In the genomic region with DNA sequence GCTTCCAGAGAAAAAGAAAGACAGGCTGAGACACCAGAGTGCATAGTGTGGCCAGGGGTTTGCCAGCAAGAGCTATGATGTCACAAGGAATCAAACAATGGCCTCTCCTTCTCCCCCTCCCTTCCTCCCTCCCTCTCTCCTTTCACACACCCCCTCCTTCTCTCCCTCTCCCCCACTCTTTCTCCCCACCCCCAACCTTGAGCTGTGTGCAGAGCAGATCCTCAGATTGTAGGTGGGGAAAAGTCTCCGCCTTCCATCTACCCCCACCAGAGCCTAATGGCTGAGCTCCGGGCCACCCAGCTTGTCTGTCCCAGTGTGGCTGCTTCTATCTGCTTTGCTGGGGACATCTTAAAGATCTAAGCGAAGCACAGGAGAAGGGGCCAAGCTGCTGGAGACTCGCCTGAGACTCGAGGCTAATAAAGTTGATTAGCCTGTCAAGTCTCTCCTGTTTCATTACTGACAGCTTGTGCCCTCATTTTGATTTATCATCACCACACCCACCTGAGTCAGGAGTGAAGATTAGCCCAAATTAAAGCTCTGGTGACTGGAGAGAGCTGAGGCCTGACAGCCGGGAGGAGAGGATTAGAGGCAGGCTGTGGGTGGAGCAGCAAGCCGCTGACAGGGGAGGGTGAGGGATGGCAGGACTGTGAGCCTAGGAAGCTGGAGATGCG, we compare ENCODE assay signal across 9 mouse cellular contexts.
DNase-seq lines count a peak whose midpoint lies in the region; ATAC-seq and TF ChIP-seq lines count a peak whose summit lies in the region.
"Had no signal": no experiment of that assay in that cellular context is flagged by ENCODE, and none has a peak within 500 bp of the region (broad histone marks: within the 10 kb centered on the region; RNA-seq: fewer than 3 reads in every experiment).

No protein-coding gene starts in this region.

- no peak for TF ChIP-seq CTCF in layer of hippocampus, adult 2 months (conservative IDR thresholded peaks at IDR 0.05)

- 0% methylated on average over 8 of the region's 8 CpGs for WGBS in lung, embryonic 16.5 days
- WGBS in forebrain, embryonic 11.5 days: under 1% methylated on average over 8 of the region's 8 CpGs
- 7% methylated on average over 8 of the region's 8 CpGs for WGBS in intestine, embryonic 16.5 days

- no peak overlapping the region for H3K4me3 ChIP-seq in lung, embryonic 16.5 days (ENCODE audit: low read length)
- H3K4me3 ChIP-seq in forebrain, embryonic 11.5 days (ENCODE audit: low read depth, low read length): no peak overlapping the region
- no peak overlapping the region for H3K4me3 ChIP-seq in intestine, embryonic 16.5 days (ENCODE audit: low read length)
- H3K4me3 ChIP-seq in layer of hippocampus, adult 2 months: no peak overlapping the region

- intact Hi-C loops in gastrocnemius, postnatal 36 days (cut with DNase I): no loop called here

- no peak for DNase-seq in lung, postnatal 4 days
- peak; percentile 63 for DNase-seq in forebrain, embryonic 11.5 days (ENCODE audit: low spot score)
- peak; percentile 89 for DNase-seq in retina, postnatal 1 day
- DNase-seq in gastrocnemius, postnatal 36 days: no peak
- DNase-seq in testis, postnatal 14 days (ENCODE audit: low spot score): no peak
- DNase-seq in layer of hippocampus, adult 2 months (ENCODE audit: low spot score in 2 of 2): no peak
- DNase-seq: kidney, adult 9 months had no signal

- ATAC-seq in lung, embryonic 16.5 days (ENCODE audit: low read depth): peak; percentile 37; the same call in 1 of the 2 replicates
- peak; percentile 83 for ATAC-seq in forebrain, embryonic 11.5 days (replicated peaks; ENCODE audit: low FRiP score)
- 0 out of 2 replicates have a peak, but pooled peaks have one; percentile 46 for ATAC-seq in intestine, embryonic 16.5 days

- H3K36me3 ChIP-seq in lung, embryonic 16.5 days (ENCODE audit: control insufficient read depth, insufficient read depth, low read length): no peaks in the 10 kb centered on the region
- H3K36me3 ChIP-seq in forebrain, embryonic 11.5 days (ENCODE audit: control insufficient read depth, insufficient read depth, low read length): no peaks in the 10 kb centered on the region
- H3K36me3 ChIP-seq in intestine, embryonic 16.5 days (ENCODE audit: control insufficient read depth, insufficient read depth, low read length): no peaks in the 10 kb centered on the region

- H3K9me3 ChIP-seq in lung, embryonic 16.5 days (ENCODE audit: control insufficient read depth, low read length): no peaks in the 10 kb centered on the region
- H3K9me3 ChIP-seq in forebrain, embryonic 11.5 days (ENCODE audit: control insufficient read depth, low read length): no peaks in the 10 kb centered on the region
- no peaks in the 10 kb centered on the region for H3K9me3 ChIP-seq in intestine, embryonic 16.5 days (ENCODE audit: control insufficient read depth, low read length)

- H3K4me1 ChIP-seq in lung, embryonic 16.5 days (replicated peaks; ENCODE audit: control insufficient read depth, insufficient read depth, low read length): 0 out of 2 replicates have a peak, but pooled peaks cover 6% of the 10 kb centered on the region
- peaks cover 11% of the 10 kb centered on the region for H3K4me1 ChIP-seq in forebrain, embryonic 11.5 days (replicated peaks; ENCODE audit: control insufficient read depth, insufficient read depth, low read length)
- H3K4me1 ChIP-seq in intestine, embryonic 16.5 days (ENCODE audit: control insufficient read depth, insufficient read depth, low read length): peaks cover 15% of the 10 kb centered on the region; the same call in 1 of the 2 replicates

- H3K4me2 ChIP-seq in lung, embryonic 16.5 days (ENCODE audit: low read depth, low read length): no peak overlapping the region
- peak overlapping the region; percentile 18; the same call in 1 of the 2 replicates for H3K4me2 ChIP-seq in forebrain, embryonic 11.5 days (ENCODE audit: low read depth, low read length, severe bottlenecking)
- H3K4me2 ChIP-seq in intestine, embryonic 16.5 days (ENCODE audit: low read depth, low read length): no peak overlapping the region

- no peak overlapping the region for H3K27ac ChIP-seq in lung, embryonic 16.5 days (ENCODE audit: low read length)
- peak overlapping the region; percentile 41 for H3K27ac ChIP-seq in forebrain, embryonic 11.5 days (ENCODE audit: low read depth, low read length)
- H3K27ac ChIP-seq in intestine, embryonic 16.5 days (ENCODE audit: low read length): no peak overlapping the region
- H3K27ac ChIP-seq in layer of hippocampus, adult 2 months: no peak overlapping the region

- H3K9ac ChIP-seq in lung, embryonic 16.5 days (ENCODE audit: low read length): no peak overlapping the region
- no peak overlapping the region for H3K9ac ChIP-seq in forebrain, embryonic 11.5 days (ENCODE audit: low read length)
- H3K9ac ChIP-seq in intestine, embryonic 16.5 days (ENCODE audit: low read depth, low read length): no peak overlapping the region

- H3K27me3 ChIP-seq in lung, embryonic 16.5 days (ENCODE audit: control insufficient read depth, insufficient read depth, low read depth, low read length): no peaks in the 10 kb centered on the region
- H3K27me3 ChIP-seq in forebrain, embryonic 11.5 days (ENCODE audit: control insufficient read depth, insufficient read depth, low read length): no peaks in the 10 kb centered on the region
- H3K27me3 ChIP-seq in intestine, embryonic 16.5 days (replicated peaks; ENCODE audit: control insufficient read depth, insufficient read depth, low read length): no peaks in the 10 kb centered on the region

Comparison
In these comparisons a context has a peak if more than half of its experiments do, and no peak if none do; other contexts are left out.
1. DNase-seq: peak in forebrain, embryonic 11.5 days (single experiment) and retina, postnatal 1 day (single experiment); none in lung, postnatal 4 days (0 of 2), gastrocnemius, postnatal 36 days (0 of 2), testis, postnatal 14 days (single experiment) and layer of hippocampus, adult 2 months (0 of 2).
2. Peak in every context shown above with its lines, with median percentiles within 50 percentile points of each other: ATAC-seq.